Mouse (Mus musculus): ENCODE data around the gene Zfp217. TPM values are rescaled to one million over a fixed set of nuclear protein-coding genes. Genes with fewer than 3 reads are reported as not detected.

The Zfp217 gene
- polyA plus RNA-seq, 1 experiment, result 32.1 TPM

DNA sequence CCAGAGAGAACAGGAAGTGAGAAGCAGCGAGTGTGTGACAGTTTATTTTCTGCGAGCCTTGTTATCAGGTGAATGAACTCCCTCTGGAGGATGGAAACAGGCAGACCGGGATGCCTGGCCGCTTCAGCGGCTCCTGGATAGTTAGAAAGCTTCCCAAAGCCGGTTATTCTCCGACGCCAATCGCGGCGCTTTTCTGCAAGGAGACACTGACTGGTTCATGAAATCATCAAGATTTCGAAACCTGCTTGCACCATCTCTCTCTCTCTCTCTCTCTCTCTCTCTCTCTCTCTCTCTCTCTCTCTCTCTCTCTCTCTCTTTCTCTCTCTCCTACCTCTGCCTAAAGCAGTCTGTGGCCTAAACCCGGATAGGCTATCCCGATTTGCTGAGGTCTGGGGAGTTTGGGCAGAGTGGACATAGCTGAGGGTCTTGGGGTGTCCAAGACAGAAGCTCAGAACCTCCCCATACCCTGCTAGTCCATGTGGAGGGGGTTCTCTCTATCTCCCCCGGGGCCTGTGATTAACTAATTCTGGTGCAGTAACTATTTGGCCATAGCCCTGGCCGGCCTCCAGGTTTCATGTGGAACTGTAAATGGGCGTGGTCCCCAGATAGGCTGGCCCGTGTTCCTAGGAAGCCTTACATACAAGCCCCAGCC, 7.3 kb upstream of the Zfp217 start:
- no peaks in the 10 kb centered on the region for H3K27me3 ChIP-seq (ENCODE audit: control insufficient read depth, insufficient read depth, low read length)
- TF ChIP-seq CTCF (IDR thresholded peaks at IDR 0.05; ENCODE audit: borderline replicate concordance, control insufficient read depth, extremely low read depth, insufficient read depth, low read length, poor library complexity), result no peak
- TF ChIP-seq POLR2A (IDR thresholded peaks at IDR 0.05; ENCODE audit: control insufficient read depth, extremely low read depth, insufficient read depth, low read length, poor library complexity), result peak; percentile 54
- peak overlapping the region; percentile 60 for H3K4me3 ChIP-seq (ENCODE audit: control insufficient read depth, insufficient read depth, low read length)
- peak; percentile 69 for DNase-seq
- WGBS, result 4% methylated on average over 18 of the region's 18 CpGs
- H3K4me1 ChIP-seq (replicated peaks; ENCODE audit: control insufficient read depth, insufficient read depth, low read length), result peaks cover 32% of the 10 kb centered on the region
- no peaks in the 10 kb centered on the region for H3K36me3 ChIP-seq (ENCODE audit: control insufficient read depth, insufficient read depth, low read length)
- H3K27ac ChIP-seq (ENCODE audit: control insufficient read depth, insufficient read depth, low read length), result peak overlapping the region; percentile 93

DNA sequence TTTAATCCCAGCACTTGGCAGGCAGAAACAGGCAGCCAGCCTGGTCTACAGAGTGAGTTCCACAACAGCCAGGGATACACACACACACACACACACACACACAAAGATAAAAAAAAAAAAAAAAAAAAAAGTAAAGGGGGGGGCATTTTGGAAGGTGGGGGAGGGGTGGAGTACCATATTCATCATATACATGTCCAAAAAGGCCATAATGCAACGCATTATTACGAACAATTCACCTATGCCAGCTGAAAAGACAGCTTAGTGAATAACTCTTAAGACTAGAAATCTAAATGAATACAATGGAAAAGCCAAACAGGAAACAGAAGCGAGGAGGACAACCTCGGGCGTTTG, 6.8 kb upstream of the Zfp217 start:
- peak overlapping the region; percentile 93 for H3K27ac ChIP-seq (ENCODE audit: control insufficient read depth, insufficient read depth, low read length)
- peak overlapping the region; percentile 60 for H3K4me3 ChIP-seq (ENCODE audit: control insufficient read depth, insufficient read depth, low read length)
- TF ChIP-seq POLR2A (IDR thresholded peaks at IDR 0.05; ENCODE audit: control insufficient read depth, extremely low read depth, insufficient read depth, low read length, poor library complexity) (no peak), CTCF (IDR thresholded peaks at IDR 0.05; ENCODE audit: borderline replicate concordance, control insufficient read depth, extremely low read depth, insufficient read depth, low read length, poor library complexity) (no peak)
- WGBS, result 0% methylated on average over 5 of the region's 5 CpGs
- no peaks in the 10 kb centered on the region for H3K27me3 ChIP-seq (ENCODE audit: control insufficient read depth, insufficient read depth, low read length)
- DNase-seq, result no peak
- peaks cover 28% of the 10 kb centered on the region for H3K4me1 ChIP-seq (replicated peaks; ENCODE audit: control insufficient read depth, insufficient read depth, low read length)
- H3K36me3 ChIP-seq (ENCODE audit: control insufficient read depth, insufficient read depth, low read length), result no peaks in the 10 kb centered on the region

DNA sequence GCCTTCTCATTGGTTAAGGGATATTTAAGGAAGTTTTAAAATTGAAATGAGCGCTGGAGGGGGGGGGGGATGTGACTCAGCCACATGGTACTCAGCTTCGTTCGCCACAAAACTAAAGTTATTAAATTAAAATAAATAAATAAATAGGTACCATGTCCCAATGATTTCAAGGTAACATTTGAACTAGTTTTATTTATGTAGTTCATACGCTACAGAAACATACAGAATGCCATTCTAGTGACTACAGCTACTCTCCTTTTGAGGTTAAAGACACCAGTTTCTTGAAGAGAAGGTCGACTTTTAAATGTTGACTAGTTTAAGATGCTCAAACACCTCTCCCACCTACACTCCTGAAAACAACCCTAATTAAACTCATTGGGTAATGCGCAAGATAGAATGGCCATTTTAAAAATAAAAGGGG, 6.4 kb upstream of the Zfp217 start:
- TF ChIP-seq CTCF (IDR thresholded peaks at IDR 0.05; ENCODE audit: borderline replicate concordance, control insufficient read depth, extremely low read depth, insufficient read depth, low read length, poor library complexity) (no peak), POLR2A (IDR thresholded peaks at IDR 0.05; ENCODE audit: control insufficient read depth, extremely low read depth, insufficient read depth, low read length, poor library complexity) (no peak)
- Histone ChIP-seq H3K27ac (ENCODE audit: control insufficient read depth, insufficient read depth, low read length) (peak overlapping the region; percentile 93), H3K36me3 (ENCODE audit: control insufficient read depth, insufficient read depth, low read length) (no peaks in the 10 kb centered on the region), H3K27me3 (ENCODE audit: control insufficient read depth, insufficient read depth, low read length) (no peaks in the 10 kb centered on the region), H3K4me1 (replicated peaks; ENCODE audit: control insufficient read depth, insufficient read depth, low read length) (peaks cover 27% of the 10 kb centered on the region), H3K4me3 (ENCODE audit: control insufficient read depth, insufficient read depth, low read length) (no peak overlapping the region)
- DNase-seq, result no peak
- 6% methylated on average over 6 of the region's 6 CpGs for WGBS

DNA sequence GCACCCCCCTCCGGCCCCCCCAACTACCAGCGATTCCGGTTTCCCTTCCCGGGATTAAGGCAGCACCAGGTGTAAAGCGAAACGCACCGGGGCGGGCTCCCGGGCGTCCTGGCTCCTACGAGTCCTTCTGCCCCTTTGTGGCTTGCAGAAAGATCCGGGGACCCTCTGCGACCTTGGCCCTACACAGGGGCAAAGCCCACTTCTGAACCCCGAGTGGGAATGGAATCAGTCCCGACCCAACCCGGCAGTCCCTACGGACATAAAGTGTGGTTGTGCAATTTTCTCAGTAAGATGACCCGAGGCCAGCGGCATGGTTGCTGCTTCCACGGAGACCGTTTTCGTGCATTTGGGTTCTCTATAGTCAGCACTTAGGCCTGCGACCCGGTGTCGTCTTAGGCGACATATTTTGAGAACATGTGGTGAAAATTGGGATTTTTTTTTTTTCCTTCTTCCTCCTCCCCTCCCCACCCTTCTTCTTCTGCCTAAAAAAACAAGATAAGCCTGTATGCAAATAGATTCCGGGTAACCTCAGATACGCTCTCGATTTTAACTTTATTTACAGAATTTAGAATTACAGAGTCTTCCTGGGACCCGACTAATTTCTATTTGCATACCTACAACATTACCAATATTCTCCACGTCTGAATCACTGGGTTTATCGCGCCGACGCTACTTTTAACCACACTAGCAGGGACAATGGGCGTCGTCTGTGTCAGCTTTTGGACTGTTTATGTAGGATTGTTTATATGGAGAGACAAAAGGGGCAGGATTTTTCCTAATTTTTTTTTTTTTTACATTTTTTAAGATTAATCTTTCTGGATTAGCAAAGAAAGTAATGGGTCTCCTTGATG, 5.7 kb upstream of the Zfp217 start:
- Histone ChIP-seq H3K36me3 (ENCODE audit: control insufficient read depth, insufficient read depth, low read length) (no peaks in the 10 kb centered on the region), H3K4me3 (ENCODE audit: control insufficient read depth, insufficient read depth, low read length) (peak overlapping the region; percentile 69), H3K27ac (ENCODE audit: control insufficient read depth, insufficient read depth, low read length) (peak overlapping the region; percentile 54), H3K4me1 (replicated peaks; ENCODE audit: control insufficient read depth, insufficient read depth, low read length) (peaks cover 28% of the 10 kb centered on the region), H3K27me3 (ENCODE audit: control insufficient read depth, insufficient read depth, low read length) (no peaks in the 10 kb centered on the region)
- TF ChIP-seq POLR2A (IDR thresholded peaks at IDR 0.05; ENCODE audit: control insufficient read depth, extremely low read depth, insufficient read depth, low read length, poor library complexity) (no peak), CTCF (IDR thresholded peaks at IDR 0.05; ENCODE audit: borderline replicate concordance, control insufficient read depth, extremely low read depth, insufficient read depth, low read length, poor library complexity) (no peak)
- WGBS, result 1% methylated on average over 37 of the region's 37 CpGs
- DNase-seq, result peak; percentile 63

DNA sequence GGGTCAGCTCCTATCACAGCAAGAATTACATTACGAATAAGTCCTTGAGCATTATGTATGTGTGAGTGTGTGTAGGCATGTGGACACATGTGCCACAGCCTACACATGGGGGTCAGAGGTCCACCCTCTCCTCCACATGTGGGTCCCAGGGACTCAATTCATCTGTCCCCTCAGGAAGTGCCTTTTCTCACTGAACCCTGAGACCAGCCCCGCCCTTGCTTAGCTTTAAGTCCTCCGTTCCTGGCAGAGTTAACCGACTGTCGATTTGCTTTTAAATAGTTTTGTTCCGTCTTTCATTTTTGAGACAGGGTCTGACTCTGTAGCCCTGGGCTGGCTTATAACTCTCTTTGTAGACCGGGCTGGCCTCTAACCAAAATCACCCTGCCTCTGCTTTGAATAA, 5.0 kb upstream of the Zfp217 start:
- H3K36me3 ChIP-seq (ENCODE audit: control insufficient read depth, insufficient read depth, low read length), result no peaks in the 10 kb centered on the region
- H3K27me3 ChIP-seq (ENCODE audit: control insufficient read depth, insufficient read depth, low read length), result no peaks in the 10 kb centered on the region
- no peak for TF ChIP-seq CTCF (IDR thresholded peaks at IDR 0.05; ENCODE audit: borderline replicate concordance, control insufficient read depth, extremely low read depth, insufficient read depth, low read length, poor library complexity)
- TF ChIP-seq POLR2A (IDR thresholded peaks at IDR 0.05; ENCODE audit: control insufficient read depth, extremely low read depth, insufficient read depth, low read length, poor library complexity), result no peak
- no peak for DNase-seq
- no peak overlapping the region for H3K27ac ChIP-seq (ENCODE audit: control insufficient read depth, insufficient read depth, low read length)
- H3K4me3 ChIP-seq (ENCODE audit: control insufficient read depth, insufficient read depth, low read length), result no peak overlapping the region
- 23% methylated on average over 7 of the region's 7 CpGs for WGBS
- peaks cover 25% of the 10 kb centered on the region for H3K4me1 ChIP-seq (replicated peaks; ENCODE audit: control insufficient read depth, insufficient read depth, low read length)

DNA sequence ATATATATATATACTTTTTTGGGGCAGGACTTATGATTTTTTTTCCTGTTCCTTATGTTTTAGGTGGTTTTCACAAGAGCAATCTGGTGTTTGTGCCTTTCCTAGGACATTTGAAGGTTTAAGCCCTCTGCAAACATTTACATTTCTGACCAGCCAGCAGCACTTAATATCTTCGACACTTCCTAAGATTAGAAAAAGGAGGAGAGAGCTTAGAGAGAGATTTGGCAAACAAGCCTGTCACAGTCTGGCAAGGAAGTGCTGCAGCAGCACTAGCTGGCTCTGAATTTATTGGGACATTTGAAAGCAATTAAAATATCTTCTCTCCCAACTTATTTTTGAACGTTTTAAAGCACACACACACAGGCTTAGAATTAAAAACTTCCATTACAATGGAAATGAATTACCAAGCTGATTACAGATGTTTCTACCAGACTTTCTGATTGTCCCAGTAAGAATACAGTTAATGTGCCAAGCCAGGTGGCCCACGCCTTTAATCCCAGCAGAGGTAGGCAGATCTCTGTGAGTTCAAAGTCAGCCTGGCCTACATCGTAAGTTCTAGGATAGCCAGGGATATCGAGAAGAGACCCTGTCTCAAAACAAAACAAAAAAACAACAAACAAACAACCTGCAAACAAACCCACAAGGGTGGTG, 4.3 kb upstream of the Zfp217 start:
- TF ChIP-seq POLR2A (IDR thresholded peaks at IDR 0.05; ENCODE audit: control insufficient read depth, extremely low read depth, insufficient read depth, low read length, poor library complexity), result no peak
- no peak for TF ChIP-seq CTCF (IDR thresholded peaks at IDR 0.05; ENCODE audit: borderline replicate concordance, control insufficient read depth, extremely low read depth, insufficient read depth, low read length, poor library complexity)
- Histone ChIP-seq H3K27me3 (ENCODE audit: control insufficient read depth, insufficient read depth, low read length) (no peaks in the 10 kb centered on the region), H3K4me3 (ENCODE audit: control insufficient read depth, insufficient read depth, low read length) (no peak overlapping the region), H3K4me1 (replicated peaks; ENCODE audit: control insufficient read depth, insufficient read depth, low read length) (peaks cover 21% of the 10 kb centered on the region), H3K36me3 (ENCODE audit: control insufficient read depth, insufficient read depth, low read length) (no peaks in the 10 kb centered on the region), H3K27ac (ENCODE audit: control insufficient read depth, insufficient read depth, low read length) (no peak overlapping the region)
- no peak for DNase-seq
- 81% methylated on average over 5 of the region's 5 CpGs for WGBS
